Mouse (Mus musculus): Measurements from ENCODE around the gene Cldn17. TPM values are rescaled to one million over a fixed set of nuclear protein-coding genes. Genes with fewer than 3 reads are reported as not detected.
A peak's percentile ranks its signal among the peaks of the same experiment; 100 is the strongest.

Gene Cldn17
- not detected for total RNA-seq (2021)
- long read RNA-seq, experiment 1 = 0 reads
- long read RNA-seq, experiment 2 = 0 reads

DNA sequence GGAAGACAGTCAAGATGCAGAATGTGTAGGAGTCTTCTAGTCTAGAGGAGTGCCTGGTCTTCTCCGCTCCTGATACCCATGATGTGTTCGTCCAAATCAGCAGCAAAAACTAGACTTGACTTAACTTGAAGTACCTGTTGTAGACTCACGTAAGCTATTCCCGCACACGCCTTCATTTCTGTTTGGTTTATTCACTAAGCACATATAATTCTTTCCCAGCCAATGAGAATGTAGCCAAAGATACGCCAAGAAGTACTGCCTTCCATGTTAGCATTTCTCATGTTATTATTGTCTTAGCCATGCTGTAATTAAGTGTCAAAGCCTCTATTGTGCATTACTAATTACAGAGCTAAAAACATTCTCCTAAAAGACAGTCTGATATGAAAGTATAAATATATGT is at the start of gene Cldn17:
Cldn17 (minus strand) TSS at position 101 of the 400 bp plus-strand sequence.
- no peak for DNase-seq (ENCODE audit: low spot score in 2 of 2)

GRCm38 (mm10) chr16:88542488-88542887 is 35.7 kb upstream of the Cldn17 start:
- peak in 1 of 2 experiments; percentile 19 for DNase-seq (ENCODE audit: low spot score in 2 of 2)

DNA sequence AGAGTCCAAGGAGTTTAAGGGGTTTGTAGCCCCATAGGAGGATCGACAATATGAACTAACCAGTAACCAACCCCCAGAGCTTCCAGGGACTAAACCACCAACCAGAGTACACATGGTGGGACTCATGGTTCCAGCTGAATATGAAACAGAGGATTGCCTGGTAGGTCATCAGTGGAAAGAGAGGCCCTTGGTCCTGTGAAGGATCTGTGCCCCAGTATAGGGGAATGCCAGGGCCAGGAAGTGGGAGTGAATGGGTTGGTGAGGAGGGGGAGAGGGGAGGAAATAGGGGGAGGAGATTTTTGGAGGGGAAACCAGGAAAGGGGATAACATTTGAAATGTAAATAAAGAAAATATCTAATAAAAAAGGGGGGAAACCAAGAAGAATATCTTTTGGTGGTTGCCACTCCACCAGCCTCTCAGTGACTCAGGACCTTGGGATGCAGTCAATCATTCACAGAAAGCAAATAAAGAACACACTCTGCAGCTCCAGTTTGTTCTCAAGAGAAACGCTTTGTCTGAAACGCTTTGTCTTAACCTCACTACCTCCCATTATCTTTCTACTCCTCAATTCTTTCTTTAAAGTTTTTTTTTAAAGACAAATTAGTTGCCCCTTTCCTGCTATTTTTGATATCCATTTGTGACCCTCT is 33.2 kb upstream of the Cldn17 start:
- no peak for DNase-seq (ENCODE audit: low spot score in 2 of 2)

DNA sequence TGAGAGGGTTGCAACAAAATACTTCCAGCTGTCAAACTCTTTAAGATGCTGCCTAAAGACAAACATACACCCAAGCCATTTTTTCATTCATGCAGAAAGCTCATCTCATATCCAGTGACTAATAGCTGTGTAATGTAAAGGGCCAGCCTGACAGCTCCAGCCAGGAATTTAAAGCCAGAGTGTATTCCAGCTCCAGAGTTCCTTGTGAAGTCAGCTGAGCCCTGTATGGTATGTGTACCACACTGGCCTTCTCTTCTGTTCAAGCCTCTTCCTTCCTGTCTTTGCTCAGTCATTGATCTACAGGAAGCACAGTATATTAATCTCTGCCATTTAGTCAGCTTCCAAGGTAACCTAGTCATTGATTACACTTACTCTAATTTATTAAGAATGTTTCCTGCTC is 4.6 kb upstream of the Cldn17 start:
- DNase-seq (ENCODE audit: low spot score in 2 of 2) = no peak

- DNase-seq (ENCODE audit: low spot score in 2 of 2) = no peak
Observed at GRCm38 (mm10) chr16:88508150-88508549, 1.4 kb upstream of the Cldn17 start.

DNA sequence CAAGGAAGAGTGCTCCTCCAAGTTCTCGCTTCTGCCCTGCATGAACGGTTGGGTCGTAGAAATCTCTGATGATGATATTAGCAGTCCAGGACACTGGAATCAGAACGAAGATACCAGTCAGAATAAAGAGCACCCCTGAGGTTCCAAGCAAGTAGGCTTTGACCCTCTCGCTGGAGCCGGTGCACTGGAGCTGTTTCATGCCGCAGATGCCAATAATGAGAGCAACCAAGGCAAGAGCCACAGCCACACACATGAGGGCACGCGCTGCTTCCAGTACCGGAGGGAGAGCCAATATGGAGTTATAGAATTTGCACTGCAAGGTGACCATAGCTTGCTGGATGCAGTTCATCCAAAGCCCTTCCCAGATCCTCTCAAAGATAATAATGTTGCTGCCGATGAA is 440 bp downstream of the Cldn17 start:
- DNase-seq (ENCODE audit: low spot score in 2 of 2) = no peak

DNA sequence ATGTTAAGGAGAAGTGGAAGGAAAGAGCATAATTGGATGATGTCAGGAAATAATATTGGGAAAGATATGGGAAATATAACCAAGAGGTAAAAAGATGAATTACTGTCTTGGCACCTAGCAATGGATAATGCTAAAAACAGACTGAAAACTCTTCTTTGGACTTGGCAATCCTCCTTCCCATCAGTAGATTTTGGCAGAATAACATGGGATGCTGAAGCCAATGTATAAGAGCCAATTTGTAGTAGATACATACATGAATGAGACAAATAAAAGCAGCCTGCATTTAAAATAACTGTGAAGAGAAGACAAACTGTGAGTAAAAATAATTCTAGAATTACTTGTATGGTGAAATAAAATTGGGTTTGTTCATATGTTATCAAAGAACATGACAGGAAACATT is 18.7 kb downstream of the Cldn17 start:
- no peak for DNase-seq (ENCODE audit: low spot score in 2 of 2)

- no peak for DNase-seq (ENCODE audit: low spot score in 2 of 2)
Observed at GRCm38 (mm10) chr16:88480011-88480774, 26.6 kb downstream of the Cldn17 start.

DNA sequence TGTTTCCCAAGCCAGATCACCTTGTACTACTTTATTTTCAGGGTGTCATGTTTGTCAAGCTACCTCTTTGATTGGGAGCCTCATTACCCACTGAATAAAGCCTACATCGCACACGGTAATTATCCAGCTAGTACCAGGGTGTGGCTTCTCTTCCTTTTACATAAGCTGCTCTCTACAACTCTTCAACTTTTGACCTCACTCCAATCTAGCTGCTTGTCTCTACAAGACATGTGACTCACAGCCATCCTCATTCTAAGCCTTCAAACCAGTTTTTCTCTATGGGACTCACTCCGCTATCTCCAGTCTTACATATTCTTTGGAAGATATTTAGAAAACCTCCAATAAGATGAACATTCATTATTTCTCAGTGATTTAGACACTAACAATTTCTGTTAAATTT is 43.5 kb downstream of the Cldn17 start:
- no peak for DNase-seq (ENCODE audit: low spot score in 2 of 2)

Other genes with a start within 250 kb of the Cldn17 start
- not detected for gene Grik1, start 216.7 kb downstream of the Cldn17 start, total RNA-seq (2021)
- gene Cldn8, start 56.2 kb upstream of the Cldn17 start, total RNA-seq (2021) = not detected
- not detected for gene Krtap24-1, start 105.3 kb upstream of the Cldn17 start, total RNA-seq (2021)
- gene 2310079G19Rik, start 120.7 kb upstream of the Cldn17 start, total RNA-seq (2021) = not detected
- gene Krtap26-1, start 140.8 kb upstream of the Cldn17 start, total RNA-seq (2021) = not detected
- gene Krtap27-1, start 164.7 kb upstream of the Cldn17 start, total RNA-seq (2021) = not detected
- gene 2310061N02Rik, start 201.0 kb upstream of the Cldn17 start, total RNA-seq (2021) = not detected
- not detected for gene Krtap13-1, start 221.9 kb upstream of the Cldn17 start, total RNA-seq (2021)
- gene Krtap13, start 244.7 kb upstream of the Cldn17 start, total RNA-seq (2021) = not detected

Measured in adrenal gland, adult 18-20 months (tissue).